Mouse (Mus musculus): ENCODE data around the gene Gm26938. TPM values are rescaled to one million over a fixed set of nuclear protein-coding genes. Genes with fewer than 3 reads are reported as not detected.

Gm26938 gene
- polyA plus RNA-seq, 1 experiment = not detected

- peaks cover 17% of the 10 kb centered on the region for H3K4me1 ChIP-seq (ENCODE audit: control insufficient read depth, insufficient read depth, low read length)
- TF ChIP-seq POLR2A (IDR thresholded peaks at IDR 0.05; ENCODE audit: control insufficient read depth, low read depth, low read length) = no peak
- TF ChIP-seq CTCF (IDR thresholded peaks at IDR 0.05; ENCODE audit: control insufficient read depth, insufficient read depth, insufficient replicate concordance, low read depth, low read length) = no peak
- no peak overlapping the region for H3K4me3 ChIP-seq (ENCODE audit: control insufficient read depth, low read depth, low read length)
- H3K27me3 ChIP-seq (ENCODE audit: control insufficient read depth, insufficient read depth, low read length) = no peaks in the 10 kb centered on the region
- H3K27ac ChIP-seq (ENCODE audit: control insufficient read depth, insufficient read depth, low read depth, low read length) = no peak overlapping the region
- H3K36me3 ChIP-seq (ENCODE audit: control insufficient read depth, insufficient read depth, low read length) = no peaks in the 10 kb centered on the region
Measured at GRCm38 (mm10) chr5:139776966-139777365, 49.2 kb downstream of the Gm26938 start.

GRCm38 (mm10) chr5:139775216-139775926 lies 50.8 kb downstream of the Gm26938 start, which contains the start of gene Ints1:
Gene Ints1 (minus strand): TSS chr5:139775674.
- TF ChIP-seq CTCF (IDR thresholded peaks at IDR 0.05; ENCODE audit: control insufficient read depth, insufficient read depth, insufficient replicate concordance, low read depth, low read length) = peak; percentile 97
- peak; percentile 41; the same call in 1 of the 2 replicates for TF ChIP-seq POLR2A (IDR thresholded peaks at IDR 0.05; ENCODE audit: control insufficient read depth, low read depth, low read length)
- peak within 1 kb of the TSS; percentile 98 for H3K4me3 ChIP-seq (ENCODE audit: control insufficient read depth, low read depth, low read length)
- peaks cover 17% of the 10 kb centered on the region for H3K4me1 ChIP-seq (ENCODE audit: control insufficient read depth, insufficient read depth, low read length)
- no peaks in the 10 kb centered on the region for H3K27me3 ChIP-seq (ENCODE audit: control insufficient read depth, insufficient read depth, low read length)
- peak within 1 kb of the TSS; percentile 64 for H3K27ac ChIP-seq (ENCODE audit: control insufficient read depth, insufficient read depth, low read depth, low read length)
- H3K36me3 ChIP-seq (ENCODE audit: control insufficient read depth, insufficient read depth, low read length) = peaks cover 3% of the 10 kb centered on the region

- Histone ChIP-seq H3K4me1 (ENCODE audit: control insufficient read depth, insufficient read depth, low read length) (peaks cover 6% of the 10 kb centered on the region), H3K36me3 (ENCODE audit: control insufficient read depth, insufficient read depth, low read length) (peaks cover 3% of the 10 kb centered on the region), H3K27ac (ENCODE audit: control insufficient read depth, insufficient read depth, low read depth, low read length) (no peak overlapping the region), H3K27me3 (ENCODE audit: control insufficient read depth, insufficient read depth, low read length) (no peaks in the 10 kb centered on the region), H3K4me3 (ENCODE audit: control insufficient read depth, low read depth, low read length) (no peak overlapping the region)
- TF ChIP-seq POLR2A (IDR thresholded peaks at IDR 0.05; ENCODE audit: control insufficient read depth, low read depth, low read length) (no peak), CTCF (IDR thresholded peaks at IDR 0.05; ENCODE audit: control insufficient read depth, insufficient read depth, insufficient replicate concordance, low read depth, low read length) (no peak)
Measured at GRCm38 (mm10) chr5:139768216-139768615, 58.0 kb downstream of the Gm26938 start.

GRCm38 (mm10) chr5:139764296-139764695 lies 61.9 kb downstream of the Gm26938 start:
- H3K4me3 ChIP-seq (ENCODE audit: control insufficient read depth, low read depth, low read length) = no peak overlapping the region
- H3K36me3 ChIP-seq (ENCODE audit: control insufficient read depth, insufficient read depth, low read length) = no peaks in the 10 kb centered on the region; the same call in none of the 2 replicates
- no peaks in the 10 kb centered on the region for H3K27me3 ChIP-seq (ENCODE audit: control insufficient read depth, insufficient read depth, low read length)
- H3K4me1 ChIP-seq (ENCODE audit: control insufficient read depth, insufficient read depth, low read length) = no peaks in the 10 kb centered on the region
- no peak overlapping the region for H3K27ac ChIP-seq (ENCODE audit: control insufficient read depth, insufficient read depth, low read depth, low read length)
- TF ChIP-seq CTCF (IDR thresholded peaks at IDR 0.05; ENCODE audit: control insufficient read depth, insufficient read depth, insufficient replicate concordance, low read depth, low read length) = peak; percentile 51; the same call in 1 of the 2 replicates
- TF ChIP-seq POLR2A (IDR thresholded peaks at IDR 0.05; ENCODE audit: control insufficient read depth, low read depth, low read length) = no peak

GRCm38 (mm10) chr5:139758096-139758495 lies 68.1 kb downstream of the Gm26938 start:
- Histone ChIP-seq H3K4me3 (ENCODE audit: control insufficient read depth, low read depth, low read length) (no peak overlapping the region), H3K27ac (ENCODE audit: control insufficient read depth, insufficient read depth, low read depth, low read length) (no peak overlapping the region), H3K36me3 (ENCODE audit: control insufficient read depth, insufficient read depth, low read length) (peaks cover 3% of the 10 kb centered on the region), H3K4me1 (ENCODE audit: control insufficient read depth, insufficient read depth, low read length) (no peaks in the 10 kb centered on the region), H3K27me3 (ENCODE audit: control insufficient read depth, insufficient read depth, low read length) (no peaks in the 10 kb centered on the region)
- TF ChIP-seq CTCF (IDR thresholded peaks at IDR 0.05; ENCODE audit: control insufficient read depth, insufficient read depth, insufficient replicate concordance, low read depth, low read length) (no peak), POLR2A (IDR thresholded peaks at IDR 0.05; ENCODE audit: control insufficient read depth, low read depth, low read length) (no peak)

Other genes with a start within 250 kb of the Gm26938 start
- gene Micall2, start 90.1 kb downstream of the Gm26938 start, polyA plus RNA-seq (2012; rRNA removed) = 3.7 and 4.9 TPM in 2 replicates
- 33.9 and 36.4 TPM in 2 replicates for gene Ints1, start 50.7 kb downstream of the Gm26938 start, polyA plus RNA-seq (2012; rRNA removed)
- 10.8 and 14.5 TPM in 2 replicates for gene Mafk, start 34.9 kb downstream of the Gm26938 start, polyA plus RNA-seq (2012; rRNA removed)
- gene Tmem184a, start 6.5 kb downstream of the Gm26938 start, polyA plus RNA-seq (2012; rRNA removed) = 138 and 204 TPM in 2 replicates
- 9.9 and 11.0 TPM in 2 replicates for gene Psmg3, start 478 bp upstream of the Gm26938 start, polyA plus RNA-seq (2012; rRNA removed)
- gene Elfn1, start 81.5 kb upstream of the Gm26938 start, polyA plus RNA-seq (2012; rRNA removed) = 55.6 and 61.9 TPM in 2 replicates

Data from testis, adult 2 months (tissue).